Mouse (Mus musculus) adrenal gland, adult 8-10 months (tissue): ENCODE measurements around the gene Ccnf. TPM values are rescaled to one million over a fixed set of nuclear protein-coding genes. Genes with fewer than 3 reads are reported as not detected.
A peak's percentile ranks its signal among the peaks of the same experiment; 100 is the strongest.

Experiments used
- DNase-seq: peaks from one replicate; pipeline ENCODE4 v3.0.0; 2022
- total RNA-seq, 4 experiments: library from RNA; stranded (reverse); gene quantifications; 2 replicates each; pipeline ENCODE4 v1.2.4; 2022

Ccnf gene
- total RNA-seq: 1 to 10 TPM; 1.9 to 3.6 (median 2.7) TPM

DNA sequence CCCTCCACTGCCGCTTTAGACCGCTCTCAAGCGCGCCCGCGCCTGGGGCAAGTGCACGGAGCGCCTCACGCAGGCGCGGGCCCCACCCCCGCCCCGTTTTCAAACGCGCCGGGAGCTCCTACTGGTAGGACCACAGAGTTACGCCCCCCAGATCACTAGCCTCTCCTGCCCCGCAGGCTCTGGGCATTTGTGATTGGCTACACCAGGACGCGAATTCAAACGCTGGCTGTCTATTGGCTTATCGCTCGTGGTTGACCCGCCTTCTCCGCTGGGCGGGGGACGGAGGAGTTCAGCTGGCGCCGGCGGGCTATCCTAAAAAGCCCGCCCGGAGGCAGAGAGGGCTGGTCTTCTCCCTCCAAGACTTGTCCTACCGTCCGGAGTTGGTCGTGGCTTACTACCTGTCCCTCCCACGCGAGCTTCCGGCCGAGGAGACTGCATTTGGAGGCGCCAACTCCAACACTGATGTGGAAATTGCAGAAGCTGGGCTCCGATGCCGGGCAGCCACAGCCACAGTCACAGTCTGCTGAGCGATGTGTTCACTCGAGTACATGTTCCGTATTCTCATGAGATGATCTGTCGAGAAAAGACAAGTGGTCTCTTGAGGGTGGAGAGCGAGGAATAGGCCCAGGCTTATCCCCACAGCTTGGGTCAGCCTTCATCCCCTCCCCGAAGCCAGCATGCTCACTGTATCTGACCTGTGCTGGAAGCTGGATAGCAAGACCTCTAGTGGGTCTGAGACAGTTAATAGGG is at the start of gene Ccnf:
Ccnf (minus strand) TSS at position 165 of the 750 bp plus-strand sequence.
- DNase-seq: peak; percentile 96

DNA sequence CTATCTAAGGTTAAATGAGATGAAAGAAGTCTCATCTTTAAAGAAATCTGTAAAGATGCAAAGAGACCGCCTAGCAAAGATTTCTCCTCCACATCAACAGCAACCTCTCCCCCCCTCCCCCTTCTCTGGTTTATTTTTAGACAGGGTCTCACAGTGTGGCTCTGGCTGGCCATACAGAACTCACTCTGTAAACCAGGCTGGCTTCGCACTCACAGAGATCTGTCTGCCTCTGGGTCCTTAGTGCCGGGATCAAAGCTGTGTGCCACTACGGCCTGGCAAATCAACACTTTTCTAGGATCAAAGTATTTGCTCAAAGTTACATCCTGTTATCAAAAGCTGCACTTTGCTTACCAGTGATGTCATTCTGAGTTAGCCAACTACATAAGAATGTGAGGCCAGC is 49.4 kb upstream of the Ccnf start:
- no peak for DNase-seq

DNA sequence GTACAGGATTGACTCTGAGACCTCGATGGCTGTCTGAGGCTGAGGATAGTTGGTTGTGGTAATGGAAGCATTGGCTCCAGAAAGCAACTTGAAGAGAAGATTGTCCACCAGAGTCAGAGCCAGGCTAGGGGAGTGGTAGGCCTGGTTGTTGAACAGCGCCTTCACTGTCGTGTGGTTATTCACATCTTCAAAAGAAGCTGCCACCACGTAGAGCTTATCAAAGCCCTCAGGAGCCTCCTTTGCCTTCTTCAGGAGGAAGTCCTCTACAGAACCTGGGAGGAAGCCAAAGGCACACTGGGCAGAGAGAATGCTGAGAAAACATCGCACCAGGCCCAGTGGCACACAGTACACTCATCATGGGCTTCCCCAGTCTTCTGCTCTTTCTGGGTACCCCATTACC is 38.1 kb upstream of the Ccnf start:
- DNase-seq: no peak

DNA sequence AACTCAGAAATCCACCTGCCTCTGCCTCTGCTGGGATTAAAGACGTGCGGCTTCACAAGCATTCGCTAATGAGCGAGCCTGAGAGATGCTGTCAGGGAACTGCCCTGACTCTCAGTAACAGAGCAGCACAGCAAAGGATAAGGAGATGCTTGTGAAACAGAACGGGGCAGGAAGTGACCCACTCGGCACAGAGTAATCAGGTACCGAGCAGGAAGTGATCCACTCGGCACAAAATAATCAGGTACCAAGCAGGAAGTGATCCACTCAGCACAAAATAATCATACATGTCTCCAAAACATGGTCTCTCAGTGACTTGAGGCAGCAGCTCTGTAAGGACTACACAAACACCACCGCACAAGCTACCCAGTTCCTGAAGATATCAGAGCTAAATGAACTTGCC is 37.2 kb upstream of the Ccnf start:
- no peak for DNase-seq

DNA sequence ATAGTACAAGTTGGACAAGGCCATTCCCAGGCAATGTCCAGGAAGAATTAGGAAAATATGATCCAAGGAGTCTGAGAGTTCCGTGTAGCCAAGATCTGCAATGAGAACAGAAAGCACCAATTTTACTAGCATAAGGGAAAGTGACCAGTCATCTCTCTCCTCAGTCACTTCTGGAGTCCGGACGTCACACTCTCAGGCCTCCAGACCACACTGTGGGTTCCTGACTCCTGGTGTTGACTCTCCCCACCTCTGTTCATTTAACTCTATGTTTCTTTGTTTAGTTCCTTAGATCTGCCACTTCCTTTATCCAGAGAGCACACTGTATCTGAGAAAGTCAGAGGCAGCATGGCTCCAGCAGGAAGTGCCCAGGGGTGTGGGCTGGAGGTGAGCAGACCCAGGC is 34.4 kb upstream of the Ccnf start:
- DNase-seq: no peak

DNA sequence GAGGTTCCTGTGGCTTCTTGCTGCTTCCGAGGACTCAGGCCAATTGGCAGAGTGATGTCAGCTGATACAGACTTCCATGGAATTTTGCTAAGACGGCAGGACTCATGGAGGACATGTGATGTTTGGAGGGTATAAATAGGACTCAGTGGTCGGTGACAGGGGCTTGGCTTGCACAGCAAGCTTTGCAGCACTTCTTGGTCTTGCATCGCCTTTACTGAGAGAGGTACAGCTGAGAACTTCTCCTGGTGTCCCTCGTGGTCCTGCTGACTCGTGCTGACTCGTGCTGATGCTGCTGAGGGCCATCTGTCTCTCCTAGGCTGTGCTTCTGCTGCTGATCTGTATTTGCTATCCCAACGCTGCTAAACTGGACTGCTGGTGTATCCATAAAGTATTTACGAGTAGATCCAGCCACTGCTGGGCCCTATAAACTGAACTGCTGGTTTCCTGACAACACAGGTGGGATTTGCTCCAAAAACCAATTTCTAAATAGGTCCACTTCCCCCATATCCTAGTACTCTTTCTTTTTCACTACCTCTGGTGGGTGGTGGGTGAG is 32.1 kb upstream of the Ccnf start:
- DNase-seq: no peak

DNA sequence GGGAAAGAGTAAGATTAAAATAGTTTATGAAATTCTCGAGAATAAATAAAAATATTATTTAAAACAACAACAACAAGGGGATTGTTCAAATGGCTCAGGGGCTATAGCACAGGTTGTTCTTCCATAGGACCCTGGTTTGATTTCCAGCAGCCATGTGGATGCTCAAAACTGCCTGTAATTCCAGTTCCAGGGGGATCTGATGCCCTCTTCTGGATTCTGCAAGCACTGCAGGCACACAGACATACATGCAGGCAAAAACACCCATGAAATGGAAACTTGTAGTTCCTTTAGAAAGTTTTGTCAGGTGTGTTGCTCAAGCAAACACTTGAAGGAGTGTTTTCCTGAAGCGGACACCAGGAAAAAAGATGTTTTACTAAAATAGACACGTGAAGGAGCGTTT is 31.4 kb upstream of the Ccnf start:
- no peak for DNase-seq

DNA sequence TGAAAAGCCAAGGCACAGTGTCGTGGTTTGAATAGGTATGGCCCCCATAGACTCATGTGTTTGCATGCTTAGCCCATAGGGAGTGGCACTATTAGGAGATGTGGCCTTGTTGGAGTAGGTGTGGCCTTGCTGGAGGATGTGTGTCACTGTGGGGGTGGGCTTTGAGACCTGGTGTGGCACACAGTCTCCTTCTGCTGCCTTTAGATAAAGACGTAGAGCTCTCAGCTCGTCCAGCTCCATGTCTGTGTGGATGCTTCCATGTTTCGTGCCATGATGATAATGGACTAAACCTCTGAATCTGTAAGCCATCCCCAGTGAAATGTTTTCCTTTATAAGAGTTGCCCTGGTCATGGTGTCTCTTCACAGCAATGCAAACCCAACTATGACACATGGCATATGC is 28.6 kb upstream of the Ccnf start:
- no peak for DNase-seq

DNA sequence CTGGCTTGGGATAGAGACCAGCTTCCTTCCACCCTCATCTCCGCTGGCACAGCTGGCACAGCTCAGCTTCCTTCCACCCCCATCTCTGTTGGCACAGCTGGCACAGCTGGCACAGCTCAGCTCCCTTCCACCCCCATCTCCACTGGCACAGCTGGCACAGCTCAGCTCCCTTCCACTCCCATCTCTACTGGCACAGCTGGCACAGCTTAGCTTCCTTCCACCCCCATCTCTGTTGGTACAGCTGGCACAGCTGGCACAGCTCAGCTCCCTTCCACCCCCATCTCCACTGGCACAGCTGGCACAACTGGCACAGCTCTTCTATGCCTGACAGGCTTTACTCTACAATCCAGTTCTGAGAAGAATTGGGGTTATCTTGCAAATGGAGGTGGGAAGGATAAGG is 15.8 kb upstream of the Ccnf start:
- no peak for DNase-seq

DNA sequence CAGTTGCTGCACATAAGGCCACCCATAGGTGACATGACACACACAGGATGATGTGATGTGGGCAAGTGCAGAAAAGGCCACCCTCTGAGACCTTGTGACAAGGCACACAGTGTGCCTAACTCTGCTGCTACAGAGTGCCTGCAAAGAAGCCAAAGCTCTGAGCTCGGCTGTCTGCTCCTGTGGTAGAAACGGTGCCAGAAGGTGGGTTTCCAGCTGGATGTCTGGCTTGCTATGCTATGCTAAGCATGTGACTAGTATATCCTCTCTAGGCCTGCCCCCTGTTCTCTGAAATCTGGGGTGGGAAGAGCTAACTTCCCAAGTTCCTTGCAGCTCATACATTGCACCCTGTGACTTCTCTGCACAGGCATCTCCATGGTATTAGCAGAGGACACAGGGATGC is 13.5 kb upstream of the Ccnf start:
- DNase-seq: no peak

DNA sequence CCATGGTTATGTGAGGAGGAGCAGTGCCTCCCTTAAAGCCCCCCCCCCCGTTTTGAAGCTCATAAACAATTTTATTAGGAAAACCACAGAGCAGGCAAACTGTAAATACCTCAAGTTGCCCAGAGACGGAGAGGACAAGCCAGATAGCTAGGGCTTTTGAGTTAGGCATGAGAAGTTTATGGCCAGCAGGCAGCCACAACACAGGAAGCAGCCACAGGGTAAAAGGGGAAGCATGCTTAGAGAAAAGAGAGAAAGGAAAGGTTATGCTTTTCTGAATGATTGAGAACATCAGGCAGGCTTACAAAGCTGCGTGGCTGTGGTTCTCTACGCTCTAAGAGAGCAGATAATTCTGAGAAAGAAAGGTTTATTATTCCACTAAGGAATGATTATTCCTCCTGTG is 9.2 kb upstream of the Ccnf start:
- no peak for DNase-seq

DNA sequence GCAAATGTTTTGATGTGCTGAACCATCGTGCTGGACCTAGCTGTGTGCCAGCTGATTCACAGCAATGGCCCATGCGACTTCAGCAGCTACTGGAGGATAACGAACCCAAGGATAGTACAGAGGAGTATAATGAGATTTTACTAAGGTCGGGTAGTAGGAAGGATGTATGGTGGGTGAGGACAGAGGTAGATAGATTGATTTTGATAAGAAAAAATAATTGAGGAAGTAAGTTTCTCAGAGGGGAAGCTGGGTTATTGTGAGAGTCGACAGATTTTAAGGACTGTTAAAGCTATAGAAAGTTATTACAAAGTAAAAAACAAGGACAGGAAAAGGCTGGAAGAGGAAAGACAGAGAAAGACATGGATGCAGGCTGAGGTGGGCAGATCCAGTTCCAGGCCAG is 8.4 kb upstream of the Ccnf start:
- no peak for DNase-seq

DNA sequence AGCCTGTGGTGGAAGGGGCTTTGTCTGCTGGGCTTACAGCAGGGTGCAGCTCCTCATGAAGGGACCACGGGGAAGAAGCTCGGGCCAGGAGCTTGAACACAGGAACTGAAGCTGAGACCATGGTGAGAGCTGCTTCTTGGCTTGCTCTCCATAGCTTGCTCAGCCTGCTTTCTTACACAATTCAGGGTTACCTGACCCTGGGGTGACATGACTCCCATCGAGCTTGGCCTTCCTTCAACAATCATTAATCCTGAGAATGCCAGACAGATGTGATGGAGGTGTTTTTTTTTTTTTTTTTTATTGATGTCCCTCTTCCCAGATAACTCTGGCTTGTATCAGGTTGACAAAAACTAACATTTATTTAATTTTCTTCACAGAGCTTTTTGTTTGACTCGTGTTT is 7.7 kb upstream of the Ccnf start:
- DNase-seq: peak; percentile 55

DNA sequence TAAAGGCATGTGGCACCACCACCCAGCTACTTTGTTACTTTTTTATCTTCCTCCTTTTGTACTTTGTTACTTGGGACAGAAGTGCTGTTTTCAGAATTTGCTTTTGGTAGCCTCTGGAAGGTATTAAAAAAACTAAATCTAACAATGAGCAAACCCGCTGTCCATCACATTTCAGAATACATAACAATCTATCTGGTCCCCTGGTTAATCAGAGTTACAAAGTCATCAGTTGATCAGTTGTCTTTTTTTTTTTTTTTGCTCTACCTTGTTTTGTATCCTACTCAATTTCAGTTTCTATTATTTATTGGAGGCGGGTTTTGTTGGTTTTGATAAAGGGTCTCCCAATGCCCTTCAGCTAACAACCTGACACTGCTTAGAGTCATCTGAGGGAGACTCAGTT is 1.0 kb upstream of the Ccnf start:
- DNase-seq: no peak

DNA sequence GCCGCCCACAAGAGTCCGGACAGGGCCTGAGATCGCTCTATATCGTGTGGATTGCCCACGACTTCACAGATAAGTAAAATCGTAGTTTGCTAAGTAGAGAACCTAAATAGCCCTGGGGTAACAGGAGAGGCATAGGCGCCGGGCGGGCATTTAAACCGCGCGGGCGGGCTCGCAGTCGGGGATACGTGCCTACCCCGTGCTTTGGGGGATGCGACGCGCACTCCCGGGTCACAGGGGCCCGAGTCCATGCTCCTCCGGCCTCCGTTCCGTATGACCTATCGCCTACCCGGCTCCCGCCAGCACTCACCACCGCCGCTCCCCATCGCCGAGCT is 330 bp downstream of the Ccnf start:
- DNase-seq: no peak

DNA sequence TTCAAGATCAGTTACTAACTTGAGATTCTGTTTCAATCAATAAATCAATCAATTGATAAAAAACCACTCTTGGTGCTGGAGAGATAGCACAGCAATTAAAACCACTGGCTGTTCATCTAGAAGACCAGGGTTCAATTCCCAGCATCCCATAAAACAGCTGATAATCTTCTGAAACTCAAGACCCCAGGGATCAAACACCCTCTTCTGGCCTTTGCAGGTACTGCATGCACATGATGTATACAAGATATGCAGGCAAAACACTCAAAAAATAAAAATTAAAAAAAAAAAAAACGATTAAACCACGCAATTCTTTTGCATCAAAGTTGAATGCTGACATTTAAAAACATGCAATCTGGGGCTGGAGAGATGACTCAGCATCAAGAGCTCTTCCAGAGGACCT is 2.6 kb downstream of the Ccnf start:
- no peak for DNase-seq

DNA sequence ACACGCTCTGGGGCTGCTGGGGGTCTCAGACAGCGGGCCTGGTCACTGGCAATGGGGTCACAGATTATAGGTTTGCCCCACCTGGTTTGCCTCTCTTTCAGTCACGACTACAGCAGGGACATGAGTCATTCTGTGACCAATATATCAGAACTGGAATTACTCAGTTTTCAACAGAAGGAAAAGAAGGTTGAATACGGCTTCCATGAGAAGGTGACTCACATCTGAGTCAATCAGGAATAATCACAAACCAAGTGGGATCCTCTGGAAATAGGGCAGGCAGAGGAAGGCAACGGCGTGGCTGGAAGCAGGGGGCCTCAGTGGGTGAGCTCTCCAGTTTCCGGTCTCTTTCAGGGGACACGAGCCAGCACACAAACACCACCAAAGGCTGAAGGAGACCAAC is 7.2 kb downstream of the Ccnf start:
- no peak for DNase-seq

DNA sequence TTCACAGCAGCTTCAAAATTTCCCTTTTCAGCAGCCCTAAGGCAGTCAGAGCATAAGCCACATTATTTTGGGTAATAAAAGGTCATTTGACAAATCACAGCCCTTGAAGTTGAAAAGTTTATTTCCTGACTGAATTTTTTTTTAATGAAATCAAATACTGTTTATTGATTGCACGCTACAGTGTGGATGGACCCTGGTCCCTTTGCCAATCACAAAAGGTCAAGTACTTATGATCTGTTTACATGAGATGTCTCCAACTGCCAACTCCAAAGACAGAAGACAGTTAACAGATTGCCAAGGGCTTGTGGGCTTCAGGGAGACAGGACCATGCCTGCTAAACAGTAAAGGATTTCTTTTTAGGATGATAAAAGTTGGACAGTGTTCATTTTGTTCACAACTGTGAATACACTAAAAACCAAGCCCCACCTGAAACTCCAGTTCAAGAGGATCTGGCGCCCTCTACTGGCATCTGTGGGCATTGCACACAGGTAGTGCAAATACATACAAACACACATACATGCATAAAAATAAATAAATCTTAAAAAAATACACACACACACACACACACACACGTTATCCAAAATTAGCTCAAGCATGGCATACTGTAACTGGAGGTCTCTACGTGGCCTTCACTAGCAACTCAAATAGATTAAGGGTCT is 7.8 kb downstream of the Ccnf start:
- no peak for DNase-seq

DNA sequence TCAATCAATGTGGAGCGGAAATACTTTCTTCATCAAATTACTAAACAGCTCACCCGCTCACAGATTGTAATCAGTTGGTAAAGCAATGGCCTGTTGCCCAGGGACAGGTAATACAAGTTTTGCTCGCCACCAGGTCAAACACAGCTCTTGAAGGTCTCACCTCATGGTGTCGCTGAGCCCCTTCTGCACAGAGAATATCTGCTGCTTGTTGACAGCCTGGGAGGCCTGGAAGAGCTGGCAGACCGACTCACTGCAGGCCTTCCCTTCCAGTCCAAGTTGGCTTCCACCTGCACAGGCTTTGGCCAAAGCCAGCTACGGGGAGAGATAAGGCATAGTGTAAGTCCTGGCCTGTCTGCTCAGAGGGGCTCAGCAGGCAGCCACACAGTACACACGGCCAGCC is 14.4 kb downstream of the Ccnf start:
- DNase-seq: no peak

DNA sequence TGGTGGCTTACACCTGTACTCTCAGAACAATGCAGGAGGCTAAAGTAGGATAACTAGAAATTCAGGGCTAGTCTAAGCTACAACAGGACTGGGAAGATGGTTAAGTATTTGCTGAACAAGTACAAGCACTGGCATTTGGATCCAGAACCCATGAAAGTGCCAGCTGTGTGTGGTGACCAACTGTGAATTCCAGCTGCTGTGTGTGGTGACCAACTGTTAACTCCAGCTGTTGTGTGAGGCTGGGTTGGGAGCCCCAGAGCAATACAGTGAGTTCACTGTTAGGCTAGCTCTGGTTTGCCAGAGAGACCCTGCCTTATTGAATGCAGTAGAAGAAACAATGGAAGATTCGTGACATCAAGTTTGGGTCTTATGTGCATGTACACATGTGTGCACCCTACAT is 14.8 kb downstream of the Ccnf start:
- DNase-seq: no peak

DNA sequence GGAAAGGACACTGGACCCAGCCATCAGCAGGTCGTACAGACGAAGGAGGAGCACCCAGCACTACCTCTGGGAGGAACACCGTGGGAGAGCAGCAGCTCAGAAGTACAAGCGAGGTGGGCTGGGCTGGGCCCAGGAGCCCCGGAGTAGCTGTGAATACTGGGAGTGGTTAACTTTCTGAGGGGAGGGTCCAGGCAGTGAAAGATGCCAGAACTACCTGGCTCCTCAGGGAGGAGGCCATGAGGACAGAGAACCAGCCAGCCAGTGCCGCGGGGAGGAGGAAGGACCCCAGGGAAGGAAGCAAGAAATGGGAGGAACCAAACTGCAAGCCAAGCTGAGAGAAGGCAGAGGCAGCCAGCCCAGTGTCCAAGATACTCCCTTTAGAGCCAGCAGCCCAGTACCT is 23.3 kb downstream of the Ccnf start:
- DNase-seq: no peak

DNA sequence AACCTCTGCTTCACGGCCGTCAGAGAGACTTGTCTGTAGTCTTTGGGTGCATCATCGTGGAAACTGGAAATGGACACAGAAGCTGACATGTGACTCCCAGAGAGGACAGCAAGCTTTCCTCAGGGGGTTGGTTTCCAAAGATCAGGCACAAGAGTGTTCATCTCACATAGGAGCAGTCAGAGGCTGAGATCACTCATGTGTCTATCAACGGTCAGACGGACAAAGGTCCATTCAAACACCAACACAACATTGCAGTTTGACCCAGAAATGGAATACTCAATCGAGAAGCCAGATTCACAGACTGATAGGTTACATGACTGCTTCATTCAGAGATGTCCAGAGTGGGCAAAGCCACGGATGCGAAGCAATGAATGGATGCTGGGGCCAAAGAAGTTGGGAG is 24.6 kb downstream of the Ccnf start:
- no peak for DNase-seq

DNA sequence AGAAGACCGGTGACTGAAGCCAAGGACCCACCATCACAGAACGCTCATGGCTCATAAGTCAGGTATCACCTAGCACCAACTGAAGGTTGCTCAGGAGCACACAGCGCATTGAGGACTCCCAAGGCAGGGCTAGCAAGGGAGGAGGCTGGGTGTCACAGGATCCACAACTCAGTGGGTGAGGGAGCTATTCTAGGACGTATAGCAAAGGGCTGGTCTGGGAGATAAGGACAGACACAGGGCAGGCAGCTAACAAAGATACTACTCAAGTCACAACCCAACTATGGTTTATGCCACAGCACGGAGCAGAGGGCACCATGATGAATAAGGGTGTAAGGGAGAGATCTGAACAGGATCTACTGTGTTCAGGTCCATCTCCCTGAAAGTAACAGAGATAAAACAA is 25.4 kb downstream of the Ccnf start:
- DNase-seq: no peak

DNA sequence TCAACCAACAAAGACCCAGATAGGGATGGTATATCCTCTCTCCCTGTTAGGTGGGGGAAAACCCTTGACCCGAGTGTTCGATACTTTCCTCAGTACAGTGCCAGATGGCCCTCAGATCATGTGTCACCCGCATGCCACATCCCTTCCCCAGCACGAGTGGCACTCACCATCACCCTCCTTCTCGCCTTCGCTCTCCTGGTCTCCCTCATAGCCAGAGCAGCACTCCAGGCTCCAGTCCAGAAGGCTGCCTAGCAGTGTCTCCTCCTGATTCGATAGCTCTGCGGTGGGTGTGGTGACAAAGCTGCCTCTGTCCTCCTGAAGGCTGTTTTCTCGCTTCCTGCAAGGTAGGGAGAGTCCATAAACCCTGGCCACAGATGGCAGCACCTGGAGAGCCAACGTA is 26.5 kb downstream of the Ccnf start:
- no peak for DNase-seq

DNA sequence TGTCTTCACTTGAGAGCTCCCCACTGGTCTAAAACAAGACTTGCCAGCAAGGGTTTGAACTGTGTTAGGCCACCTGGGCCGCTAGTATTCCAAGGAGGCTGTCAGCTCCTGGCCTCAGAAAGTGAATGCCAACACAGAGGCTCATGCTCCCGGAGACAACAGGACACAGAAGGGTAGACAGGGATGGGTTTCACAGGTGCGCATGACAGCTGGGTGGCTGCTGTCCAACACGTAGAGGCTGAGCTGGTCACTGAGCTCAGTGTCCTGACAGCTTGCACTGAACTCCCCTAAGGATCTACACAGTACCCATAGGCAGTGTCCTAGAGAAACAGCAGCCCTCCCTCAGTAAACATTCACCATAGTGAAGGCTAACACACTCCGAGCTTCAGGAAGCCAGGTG is 27.8 kb downstream of the Ccnf start:
- DNase-seq: no peak
